In the genomic region with DNA sequence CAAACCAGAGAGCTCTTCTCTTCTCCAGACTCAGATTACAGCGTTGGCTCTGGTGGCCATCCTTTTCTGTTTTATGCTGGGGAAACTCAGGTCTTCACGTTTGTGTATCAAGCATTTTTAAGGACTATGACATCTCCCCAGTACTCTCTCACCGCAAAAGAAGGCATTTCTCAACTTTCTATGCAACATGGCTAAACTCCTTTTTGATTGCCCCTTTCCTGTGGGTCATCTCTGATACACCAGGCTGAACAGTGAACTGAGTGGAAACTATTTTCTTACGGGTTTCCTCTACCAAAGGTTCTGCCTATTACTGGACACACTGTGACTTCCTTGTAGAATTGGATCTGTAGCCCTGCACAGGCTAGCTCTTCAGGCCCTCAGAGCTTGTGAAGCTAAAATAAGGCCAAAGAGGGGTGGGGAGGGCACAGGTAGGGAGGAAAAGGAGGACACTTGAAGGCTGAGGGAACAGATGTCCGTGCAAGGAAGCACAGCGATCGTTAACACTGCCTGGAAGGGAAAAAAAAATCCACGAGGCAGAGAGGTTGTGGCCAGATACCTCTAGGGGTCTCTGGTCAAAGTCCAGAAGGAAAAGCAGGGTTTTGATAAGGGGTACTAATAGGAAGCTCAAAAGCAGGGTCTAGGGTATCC, we compare ENCODE assay signal across 8 mouse cellular contexts. TPM values are rescaled to one million over a fixed set of nuclear protein-coding genes. Genes with fewer than 3 reads are reported as not detected.
DNase-seq lines count a peak whose midpoint lies in the region; ATAC-seq and TF ChIP-seq lines count a peak whose summit lies in the region.

No protein-coding gene starts in this region.

- WGBS in kidney, postnatal 0 days: 26% methylated on average over 8 of the region's 8 CpGs
- WGBS in hindbrain, embryonic 12.5 days: 30% methylated on average over 8 of the region's 8 CpGs

- H3K27ac ChIP-seq in kidney, postnatal 0 days: peak overlapping the region; percentile 93
- H3K27ac ChIP-seq in brown adipose tissue, adult 24 weeks (replicated peaks; ENCODE audit: low read depth, low read length): peak overlapping the region; percentile 88
- H3K27ac ChIP-seq in hindbrain, embryonic 12.5 days: peak overlapping the region; percentile 82

- peak overlapping the region; percentile 61 for H3K4me2 ChIP-seq in kidney, postnatal 0 days (ENCODE audit: low read length)
- peak overlapping the region; percentile 57 for H3K4me2 ChIP-seq in hindbrain, embryonic 12.5 days (replicated peaks)

- no peaks in the 10 kb centered on the region for H3K27me3 ChIP-seq in kidney, postnatal 0 days (ENCODE audit: insufficient read depth, low read length)
- H3K27me3 ChIP-seq in hindbrain, embryonic 12.5 days: no peaks in the 10 kb centered on the region

- no peaks in the 10 kb centered on the region for H3K4me1 ChIP-seq in kidney, postnatal 0 days (replicated peaks; ENCODE audit: insufficient read depth, low read length)
- H3K4me1 ChIP-seq in brown adipose tissue, adult 24 weeks (ENCODE audit: control insufficient read depth, insufficient read depth, insufficient read length, low read length): peaks cover 2% of the 10 kb centered on the region; the same call in 1 of the 2 replicates
- peaks cover 11% of the 10 kb centered on the region for H3K4me1 ChIP-seq in hindbrain, embryonic 12.5 days

- peak overlapping the region; percentile 30 for H3K4me3 ChIP-seq in kidney, postnatal 0 days (replicated peaks; ENCODE audit: low read depth, low read length)
- peak overlapping the region; percentile 56 for H3K4me3 ChIP-seq in brown adipose tissue, adult 24 weeks (ENCODE audit: insufficient read depth, low read depth, low read length)
- peak overlapping the region; percentile 95 for H3K4me3 ChIP-seq in hindbrain, embryonic 12.5 days

- peak; percentile 0; the same call in 1 of the 2 replicates for ATAC-seq in kidney, postnatal 0 days (replicated peaks; ENCODE audit: low FRiP score, low read depth)
- peak; percentile 57 for ATAC-seq in hindbrain, embryonic 12.5 days (ENCODE audit: low FRiP score)

- no peaks in the 10 kb centered on the region for H3K9me3 ChIP-seq in kidney, postnatal 0 days (replicated peaks; ENCODE audit: low read length)
- no peaks in the 10 kb centered on the region for H3K9me3 ChIP-seq in hindbrain, embryonic 12.5 days (replicated peaks)

- intact Hi-C loops in left cerebral cortex, postnatal 25 days (cut with DNase I): no loop called here

- no peak for DNase-seq in kidney, postnatal 0 days (ENCODE audit: low spot score)
- no peak for DNase-seq in kidney, adult 9 months
- peak; percentile 12 for DNase-seq in lung, postnatal 14 days
- DNase-seq in left cerebral cortex, adult 9 months (ENCODE audit: low spot score in 2 of 2): no peak
- DNase-seq in left cerebral cortex, postnatal 25 days (ENCODE audit: low spot score in 2 of 2): no peak
- no peak for DNase-seq in frontal cortex, postnatal 25 days (ENCODE audit: low spot score in 2 of 2)

- peak overlapping the region; percentile 61 for H3K9ac ChIP-seq in kidney, postnatal 0 days (ENCODE audit: low read depth, low read length)
- peak overlapping the region; percentile 48 for H3K9ac ChIP-seq in hindbrain, embryonic 12.5 days

- 0 out of 2 replicates have a peak, but pooled peaks have one; percentile 29 for TF ChIP-seq CTCF in kidney, postnatal 0 days (IDR thresholded peaks at IDR 0.05; ENCODE audit: low read depth)

- H3K36me3 ChIP-seq in kidney, postnatal 0 days (ENCODE audit: insufficient read depth, low read length): no peaks in the 10 kb centered on the region
- no peaks in the 10 kb centered on the region for H3K36me3 ChIP-seq in hindbrain, embryonic 12.5 days

RNA-seq across cellular contexts. Expression of a gene that starts 0.6 kb away (rescaled TPM):
- polyA plus RNA-seq in kidney, postnatal 0 days (2015; fragmentation: Nextera tagmentation; extraction: Ambion mirVana): 168 and 169 TPM in 2 replicates
- 124 and 127 TPM in 2 replicates for polyA plus RNA-seq in brown adipose tissue, adult 24 weeks (2012; ENCODE audit: insufficient read depth, insufficient read length, missing spikeins)
- 90.2 and 92.1 TPM in 2 replicates for polyA plus RNA-seq in hindbrain, embryonic 12.5 days (2016; fragmentation: Nextera tagmentation; extraction: Ambion mirVana)
- total RNA-seq in left cerebral cortex, postnatal 25 days (2021): 1,000 to 10,000 TPM; 1,057 to 1,077 TPM

RNA-seq across cellular contexts. Expression of a gene that starts 26.2 kb away (rescaled TPM):
- 23.9 and 27.9 TPM in 2 replicates for polyA plus RNA-seq in kidney, postnatal 0 days (2015; fragmentation: Nextera tagmentation; extraction: Ambion mirVana)
- 0.29 TPM in 1 of 2 replicates, not detected in the other for polyA plus RNA-seq in brown adipose tissue, adult 24 weeks (2012; ENCODE audit: insufficient read depth, insufficient read length, missing spikeins)
- polyA plus RNA-seq in hindbrain, embryonic 12.5 days (2016; fragmentation: Nextera tagmentation; extraction: Ambion mirVana): 45.9 and 48.9 TPM in 2 replicates
- total RNA-seq in left cerebral cortex, postnatal 25 days (2021): 1 to 10 TPM; 8.2 to 8.7 TPM

Comparison
In these comparisons a context has a peak if more than half of its experiments do, and no peak if none do; other contexts are left out.
1. H3K4me3 ChIP-seq: peak in every context shown above with its lines; median percentile 95 in hindbrain, embryonic 12.5 days; 56 in brown adipose tissue, adult 24 weeks; 30 in kidney, postnatal 0 days.
2. RNA of a gene that starts 26.2 kb away (polyA plus RNA-seq): 45.9 to 48.9 TPM in hindbrain, embryonic 12.5 days and 23.9 to 27.9 TPM in kidney, postnatal 0 days; 0.29 TPM in brown adipose tissue, adult 24 weeks; every median in the first group is over 10 times any median in the second.
3. Peak in every context shown above with its lines, with median percentiles within 50 percentile points of each other: H3K27ac ChIP-seq.